Mouse (Mus musculus) liver, embryonic 13.5 days (tissue): ENCODE measurements around the gene Tnfrsf11a. TPM values are rescaled to one million over a fixed set of nuclear protein-coding genes. Genes with fewer than 3 reads are reported as not detected.

Source experiments
- ATAC-seq: fragments of 200-750 bp; cut with Nextera tagmentation; 2 replicates; pipeline ENCODE4 v1.8.0; 2017; ENCODE audit warnings: low read depth, mild to moderate bottlenecking, moderate number of reproducible peaks, moderate library complexity
- DNase-seq: peaks from one replicate; pipeline ENCODE4 v3.0.0; 2022
- H3K27ac ChIP-seq: fragments of 300-500 bp; sonication (generic); 2 replicates; pipeline ENCODE4 v1.5.1; 2015; ENCODE audit warnings: moderate library complexity, mild to moderate bottlenecking, inconsistent platforms
- H3K27me3 ChIP-seq: fragments of 300-500 bp; sonication (generic); 2 replicates; pipeline ENCODE4 v1.6.1; 2015; ENCODE audit warnings: mild to moderate bottlenecking, inconsistent platforms
- H3K36me3 ChIP-seq: fragments of 300-500 bp; sonication (generic); 2 replicates; pipeline ENCODE4 v1.6.1; 2015; ENCODE audit warnings: mild to moderate bottlenecking, inconsistent platforms
- H3K4me1 ChIP-seq: fragments of 300-500 bp; sonication (generic); replicated peaks from 2 replicates; pipeline ENCODE4 v1.6.1; 2015; ENCODE audit warnings: inconsistent platforms
- H3K4me2 ChIP-seq: fragments of 300-500 bp; sonication (generic); 2 replicates; pipeline ENCODE4 v1.6.1; 2015; ENCODE audit warnings: inconsistent platforms, mild to moderate bottlenecking, moderate library complexity
- H3K4me3 ChIP-seq: fragments of 300-500 bp; sonication (generic); replicated peaks from 2 replicates; pipeline ENCODE4 v1.5.1; 2015; ENCODE audit warnings: mild to moderate bottlenecking, inconsistent platforms
- H3K9ac ChIP-seq: fragments of 300-500 bp; sonication (generic); 2 replicates; pipeline ENCODE4 v1.6.1; 2015; ENCODE audit warnings: mild to moderate bottlenecking, inconsistent platforms
- H3K9me3 ChIP-seq: fragments of 300-500 bp; sonication (generic); replicated peaks from 2 replicates; pipeline ENCODE4 v1.6.1; 2016; ENCODE audit warnings: inconsistent platforms
- WGBS: fragments of 180-500 bp; shearing (Covaris S2); methylation state at CpG from one replicate; pipeline ENCODE4 v1.1.7; 2015; ENCODE audit not compliant: insufficient replicate concordance; 5-methylcytosine and 5-hydroxymethylcytosine counted together
- polyA plus RNA-seq: library from polyadenylated mRNA; unstranded; fragments of >200 nt; fragmentation: Nextera tagmentation; extraction: Ambion mirVana; gene quantifications from 2 replicates; pipeline ENCODE4 v1.2.1, GENCODE M21; 2015

Gene Tnfrsf11a
- polyA plus RNA-seq, 1 experiment from 2014 or later = 0.40 TPM

GRCm38 (mm10) chr1:105814402-105815270 is 34.1 kb downstream of the Tnfrsf11a start:
- H3K27ac ChIP-seq = no peak overlapping the region
- H3K27me3 ChIP-seq = no peaks in the 10 kb centered on the region
- peaks cover 5% of the 10 kb centered on the region; the same call in 1 of the 2 replicates for H3K4me1 ChIP-seq
- H3K4me3 ChIP-seq = no peak overlapping the region
- DNase-seq = no peak
- no peaks in the 10 kb centered on the region for H3K9me3 ChIP-seq
- H3K4me2 ChIP-seq = no peak overlapping the region
- no peak overlapping the region for H3K9ac ChIP-seq
- H3K36me3 ChIP-seq = no peaks in the 10 kb centered on the region
- ATAC-seq = no peak
- 61% methylated on average over 14 of the region's 14 CpGs for WGBS

- no peak overlapping the region for H3K4me2 ChIP-seq
These were observed 34.8 kb downstream of the Tnfrsf11a start for GRCm38 (mm10) chr1:105815310-105815709.

GRCm38 (mm10) chr1:105815736-105816135 is 35.2 kb downstream of the Tnfrsf11a start:
- ATAC-seq = no peak
- H3K4me2 ChIP-seq = no peak overlapping the region
- H3K27me3 ChIP-seq = no peaks in the 10 kb centered on the region
- H3K4me3 ChIP-seq = no peak overlapping the region
- no peaks in the 10 kb centered on the region for H3K9me3 ChIP-seq
- no peaks in the 10 kb centered on the region for H3K36me3 ChIP-seq
- H3K4me1 ChIP-seq = peaks cover 5% of the 10 kb centered on the region; the same call in 1 of the 2 replicates
- H3K9ac ChIP-seq = no peak overlapping the region
- no peak for DNase-seq
- H3K27ac ChIP-seq = no peak overlapping the region
- WGBS = 82% methylated on average over 3 of the region's 3 CpGs

More at GRCm38 (mm10) chr1:105815310-105815709, 34.8 kb downstream of the Tnfrsf11a start:
- H3K4me1 ChIP-seq = peaks cover 5% of the 10 kb centered on the region; the same call in 1 of the 2 replicates
- WGBS = 53% methylated on average over 2 of the region's 2 CpGs
- no peaks in the 10 kb centered on the region for H3K9me3 ChIP-seq
- ATAC-seq = no peak
- H3K9ac ChIP-seq = no peak overlapping the region
- no peaks in the 10 kb centered on the region for H3K27me3 ChIP-seq
- no peak overlapping the region for H3K4me3 ChIP-seq
- DNase-seq = no peak
- H3K27ac ChIP-seq = no peak overlapping the region
- no peaks in the 10 kb centered on the region for H3K36me3 ChIP-seq

GRCm38 (mm10) chr1:105819031-105819430 is 38.5 kb downstream of the Tnfrsf11a start:
- no peaks in the 10 kb centered on the region for H3K36me3 ChIP-seq
- no peaks in the 10 kb centered on the region for H3K9me3 ChIP-seq
- 47% methylated on average over 6 of the region's 6 CpGs for WGBS
- no peak overlapping the region for H3K4me2 ChIP-seq
- H3K9ac ChIP-seq = no peak overlapping the region
- no peaks in the 10 kb centered on the region for H3K27me3 ChIP-seq
- ATAC-seq (no peak), DNase-seq (no peak)
- H3K27ac ChIP-seq = no peak overlapping the region
- H3K4me1 ChIP-seq = no peaks in the 10 kb centered on the region
- no peak overlapping the region for H3K4me3 ChIP-seq

- no peaks in the 10 kb centered on the region for H3K4me1 ChIP-seq
- ATAC-seq (no peak), DNase-seq (no peak)
- H3K4me2 ChIP-seq = no peak overlapping the region
- H3K9ac ChIP-seq = no peak overlapping the region
- H3K4me3 ChIP-seq = no peak overlapping the region
- no peaks in the 10 kb centered on the region for H3K9me3 ChIP-seq
- 52% methylated on average over 7 of the region's 7 CpGs for WGBS
- no peaks in the 10 kb centered on the region for H3K27me3 ChIP-seq
- no peaks in the 10 kb centered on the region for H3K36me3 ChIP-seq
- no peak overlapping the region for H3K27ac ChIP-seq
These were observed 39.2 kb downstream of the Tnfrsf11a start for GRCm38 (mm10) chr1:105819740-105820139.

- Histone ChIP-seq H3K9ac (no peak overlapping the region), H3K36me3 (no peaks in the 10 kb centered on the region), H3K4me1 (no peaks in the 10 kb centered on the region), H3K4me3 (no peak overlapping the region), H3K9me3 (no peaks in the 10 kb centered on the region), H3K27me3 (no peaks in the 10 kb centered on the region), H3K4me2 (no peak overlapping the region), H3K27ac (no peak overlapping the region)
- ATAC-seq = no peak
- DNase-seq = no peak
- WGBS = 79% methylated on average over 4 of the region's 4 CpGs
These were observed 43.8 kb downstream of the Tnfrsf11a start for GRCm38 (mm10) chr1:105824356-105824755.

- Histone ChIP-seq H3K4me2 (no peak overlapping the region), H3K9me3 (no peaks in the 10 kb centered on the region), H3K9ac (no peak overlapping the region), H3K4me1 (no peaks in the 10 kb centered on the region), H3K27me3 (no peaks in the 10 kb centered on the region), H3K4me3 (no peak overlapping the region), H3K36me3 (no peaks in the 10 kb centered on the region), H3K27ac (no peak overlapping the region)
- 57% methylated on average over 4 of the region's 4 CpGs for WGBS
- no peak for ATAC-seq
- DNase-seq = no peak
These were observed 44.5 kb downstream of the Tnfrsf11a start for GRCm38 (mm10) chr1:105824980-105825379.

GRCm38 (mm10) chr1:105827374-105827773 is 46.9 kb downstream of the Tnfrsf11a start:
- WGBS = 69% methylated on average over 7 of the region's 7 CpGs
- no peaks in the 10 kb centered on the region for H3K9me3 ChIP-seq
- H3K9ac ChIP-seq = no peak overlapping the region
- no peak overlapping the region for H3K27ac ChIP-seq
- ATAC-seq (no peak), DNase-seq (no peak)
- H3K4me3 ChIP-seq = no peak overlapping the region
- no peaks in the 10 kb centered on the region for H3K4me1 ChIP-seq
- H3K4me2 ChIP-seq = no peak overlapping the region
- no peaks in the 10 kb centered on the region for H3K36me3 ChIP-seq
- H3K27me3 ChIP-seq = no peaks in the 10 kb centered on the region

- 71% methylated on average over 8 of the region's 8 CpGs for WGBS
- H3K9me3 ChIP-seq = no peaks in the 10 kb centered on the region
These were observed 47.3 kb downstream of the Tnfrsf11a start for GRCm38 (mm10) chr1:105827786-105828345.

GRCm38 (mm10) chr1:105829171-105829570 is 48.7 kb downstream of the Tnfrsf11a start:
- Histone ChIP-seq H3K27me3 (no peaks in the 10 kb centered on the region), H3K36me3 (no peaks in the 10 kb centered on the region), H3K27ac (no peak overlapping the region), H3K9ac (no peak overlapping the region), H3K4me2 (no peak overlapping the region), H3K4me3 (no peak overlapping the region), H3K9me3 (no peaks in the 10 kb centered on the region), H3K4me1 (no peaks in the 10 kb centered on the region)
- no peak for ATAC-seq
- 60% methylated on average over 5 of the region's 5 CpGs for WGBS
- DNase-seq = no peak

More at GRCm38 (mm10) chr1:105827786-105828345, 47.3 kb downstream of the Tnfrsf11a start:
- no peak overlapping the region for H3K9ac ChIP-seq
- no peak overlapping the region for H3K4me3 ChIP-seq
- no peak for DNase-seq
- no peak overlapping the region for H3K4me2 ChIP-seq
- no peaks in the 10 kb centered on the region for H3K27me3 ChIP-seq
- no peak for ATAC-seq
- H3K27ac ChIP-seq = no peak overlapping the region
- no peaks in the 10 kb centered on the region for H3K36me3 ChIP-seq
- no peaks in the 10 kb centered on the region for H3K4me1 ChIP-seq

GRCm38 (mm10) chr1:105832784-105833183 is 52.3 kb downstream of the Tnfrsf11a start:
- no peak overlapping the region for H3K9ac ChIP-seq
- H3K9me3 ChIP-seq = no peaks in the 10 kb centered on the region
- no peak overlapping the region for H3K4me2 ChIP-seq
- H3K36me3 ChIP-seq = no peaks in the 10 kb centered on the region
- no peaks in the 10 kb centered on the region for H3K4me1 ChIP-seq
- no peak overlapping the region for H3K4me3 ChIP-seq
- DNase-seq (no peak), ATAC-seq (no peak)
- no peak overlapping the region for H3K27ac ChIP-seq
- H3K27me3 ChIP-seq = no peaks in the 10 kb centered on the region
- WGBS = 72% methylated on average over 1 of the region's 1 CpGs
